Mouse (Mus musculus) regulatory T cell (primary cell): ENCODE results near the gene Fry.

Source experiments
- in situ Hi-C: fragments of 300-600 bp; cut with MboI, MseI; formaldehyde crosslinking; loops from one replicate; pipeline ENCODE4 v1.15.1; 2025; ENCODE audit warnings: high pct_unique_total_duplicates

Fry gene

DNA sequence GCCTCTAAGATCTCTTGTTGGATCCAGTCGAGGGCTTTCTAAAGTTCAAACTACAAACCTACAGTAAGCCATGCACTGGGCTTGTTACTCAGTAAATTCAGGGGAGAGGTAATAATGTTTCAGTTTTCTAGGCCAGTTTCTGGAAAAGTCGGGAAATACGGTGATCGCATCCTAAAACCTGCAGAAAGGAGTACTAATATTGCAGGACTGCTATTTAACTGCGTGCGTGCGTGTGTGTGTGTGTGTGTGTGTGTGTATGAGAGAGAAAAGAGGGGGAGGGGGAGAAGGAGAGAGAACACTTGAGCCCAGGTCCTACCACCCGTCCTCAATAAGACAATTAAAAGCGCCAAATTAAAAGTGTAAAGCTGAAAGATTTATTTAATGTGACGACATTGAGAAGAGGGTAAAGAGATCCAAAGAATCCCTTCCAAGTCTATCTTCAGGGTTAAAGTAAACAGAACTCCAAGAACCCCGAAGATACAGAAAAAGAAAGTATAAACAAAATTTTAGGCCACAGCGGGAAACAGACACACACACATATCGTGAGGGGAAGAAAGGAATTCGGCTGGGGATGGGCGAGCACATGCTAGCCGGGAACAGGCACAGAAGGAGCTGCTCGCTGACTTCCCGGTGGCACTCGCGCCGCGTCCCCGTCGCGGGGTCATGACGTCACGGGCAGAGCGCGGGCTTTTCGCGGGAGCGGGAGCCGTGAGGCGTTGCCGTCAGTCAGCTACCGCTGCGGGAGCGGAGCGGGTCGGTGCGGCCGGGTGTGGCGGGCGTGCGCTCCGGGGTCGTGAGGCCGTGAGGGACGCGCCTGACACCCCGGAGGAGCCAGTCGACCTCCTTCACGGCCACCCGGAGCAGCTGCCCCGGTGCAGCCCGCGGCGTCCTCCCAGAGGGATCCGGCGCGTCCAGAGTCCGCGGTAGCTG, 403.8 kb downstream of the Fry start, which contains the start of gene Brca2:
Gene Brca2 (plus strand): TSS at position 694 of the 930 bp plus-strand sequence.
- in situ Hi-C loops, result no loop called here

DNA sequence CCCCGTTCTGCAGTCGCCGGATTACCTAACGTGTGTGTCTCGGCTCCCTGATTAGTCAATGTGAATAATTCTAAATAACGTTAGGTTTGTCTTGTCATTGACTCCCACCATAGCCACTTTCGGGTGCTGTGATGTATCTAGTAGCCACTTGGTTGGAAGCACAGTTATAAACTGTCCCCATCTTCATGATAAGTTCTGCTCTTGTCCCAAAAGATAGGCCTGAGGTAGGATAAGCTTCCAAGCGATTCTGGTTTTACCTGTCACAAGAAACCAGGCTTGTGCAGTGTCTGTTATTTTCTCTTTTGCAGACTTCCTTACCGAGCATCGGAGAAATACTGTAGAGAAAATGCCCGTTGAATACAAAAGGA, 404.4 kb downstream of the Fry start:
- in situ Hi-C loops, result no loop called here

DNA sequence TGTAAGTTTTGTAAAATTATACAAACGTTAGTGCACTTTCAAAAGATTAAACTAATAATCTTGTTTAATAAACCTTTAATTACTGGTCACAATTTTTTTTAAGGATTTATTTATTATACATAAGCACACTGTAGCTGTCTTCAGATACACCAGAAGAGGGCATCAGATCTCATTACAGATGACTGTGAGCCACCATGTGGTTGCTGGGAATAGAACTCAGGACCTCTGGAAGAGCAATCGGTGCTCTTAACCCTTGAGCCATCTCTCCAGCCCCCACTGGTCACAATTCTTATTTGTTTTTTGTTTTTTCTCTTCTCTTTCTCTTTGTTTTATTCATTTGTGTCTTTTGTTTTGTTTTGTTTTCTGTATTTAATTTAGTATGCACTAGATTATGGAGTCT, 406.8 kb downstream of the Fry start:
- in situ Hi-C loops, result loop anchor here (5.0 kb wide), 1 partner anchor 147 kb away; the partner anchor contains the start of gene Pds5b

DNA sequence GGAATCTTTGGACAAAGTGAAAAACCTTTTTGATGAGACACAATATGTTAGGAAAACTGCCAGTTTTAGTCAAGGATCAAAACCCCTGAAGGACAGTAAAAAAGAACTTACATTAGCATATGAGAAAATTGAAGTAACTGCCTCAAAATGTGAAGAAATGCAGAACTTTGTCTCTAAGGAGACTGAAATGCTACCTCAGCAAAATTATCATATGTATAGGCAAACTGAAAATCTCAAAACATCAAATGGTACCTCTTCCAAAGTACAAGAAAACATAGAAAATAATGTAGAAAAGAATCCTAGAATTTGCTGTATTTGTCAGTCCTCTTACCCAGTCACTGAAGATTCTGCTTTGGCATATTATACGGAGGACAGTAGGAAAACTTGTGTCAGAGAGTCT, 422.9 kb downstream of the Fry start:
- in situ Hi-C loops, result no loop called here

DNA sequence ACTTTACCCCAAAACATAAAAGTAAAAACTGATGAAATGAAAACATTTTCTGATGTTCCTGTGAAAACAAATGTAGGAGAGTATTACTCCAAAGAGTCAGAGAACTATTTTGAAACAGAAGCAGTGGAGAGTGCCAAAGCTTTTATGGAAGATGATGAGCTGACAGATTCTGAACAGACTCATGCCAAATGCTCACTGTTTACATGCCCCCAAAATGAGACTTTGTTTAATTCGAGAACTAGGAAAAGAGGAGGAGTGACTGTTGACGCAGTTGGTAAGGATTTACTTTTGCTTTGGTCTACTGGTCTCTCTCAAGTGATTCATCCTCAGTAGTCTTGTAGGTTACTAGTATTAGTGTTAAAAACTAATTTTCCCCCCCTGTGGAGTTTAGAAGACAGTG, 424.7 kb downstream of the Fry start:
- in situ Hi-C loops, result no loop called here
